Mouse (Mus musculus) bone marrow, adult 2 months (tissue): ENCODE results near the gene Ccdc105. TPM values are rescaled to one million over a fixed set of nuclear protein-coding genes. Genes with fewer than 3 reads are reported as not detected.

Source experiments
- H3K27ac ChIP-seq: fragments of 200-500 bp; 2 replicates; pipeline ENCODE4 v1.5.1; 2012; ENCODE audit warnings: low read depth, mild to moderate bottlenecking, control low read depth, inconsistent platforms, low read length; ENCODE audit not compliant: control insufficient read depth, poor library complexity, insufficient read depth
- H3K4me1 ChIP-seq: fragments of 200-500 bp; 2 replicates; pipeline ENCODE4 v1.6.1; 2011; ENCODE audit warnings: low read length; ENCODE audit not compliant: control insufficient read depth, insufficient read depth
- H3K4me3 ChIP-seq: fragments of 200-500 bp; replicated peaks from 2 replicates; pipeline ENCODE3; 2011; ENCODE audit warnings: mild to moderate bottlenecking, low read depth, low read length, control low read depth; ENCODE audit not compliant: control insufficient read depth
- CTCF ChIP-seq: fragments of 200-500 bp; IDR thresholded peaks from 2 replicates; pipeline ENCODE4 v1.5.1; 2011; ENCODE audit warnings: low read length, control low read depth; ENCODE audit not compliant: control insufficient read depth, insufficient read depth
- POLR2A ChIP-seq: fragments of 200-500 bp; IDR thresholded peaks from 2 replicates; pipeline ENCODE4 v1.6.1; 2011; ENCODE audit warnings: low read depth, mild to moderate bottlenecking, control low read depth, low read length, borderline replicate concordance; ENCODE audit not compliant: control insufficient read depth
- WGBS: fragments of 180-500 bp; shearing (Covaris S2); methylation state at CpG from one replicate; pipeline ENCODE4 v1.1.7; 2018; 5-methylcytosine and 5-hydroxymethylcytosine counted together
- polyA plus RNA-seq: library from polyadenylated mRNA; stranded (reverse); fragments of >200 nt; gene quantifications from 2 replicates; pipeline ENCODE4 v1.2.4, GENCODE M21; 2011; ENCODE audit warnings: low replicate concordance; ENCODE audit not compliant: missing spikeins, insufficient read depth, insufficient read length

Ccdc105 gene
- not detected in 2 replicates for polyA plus RNA-seq

DNA sequence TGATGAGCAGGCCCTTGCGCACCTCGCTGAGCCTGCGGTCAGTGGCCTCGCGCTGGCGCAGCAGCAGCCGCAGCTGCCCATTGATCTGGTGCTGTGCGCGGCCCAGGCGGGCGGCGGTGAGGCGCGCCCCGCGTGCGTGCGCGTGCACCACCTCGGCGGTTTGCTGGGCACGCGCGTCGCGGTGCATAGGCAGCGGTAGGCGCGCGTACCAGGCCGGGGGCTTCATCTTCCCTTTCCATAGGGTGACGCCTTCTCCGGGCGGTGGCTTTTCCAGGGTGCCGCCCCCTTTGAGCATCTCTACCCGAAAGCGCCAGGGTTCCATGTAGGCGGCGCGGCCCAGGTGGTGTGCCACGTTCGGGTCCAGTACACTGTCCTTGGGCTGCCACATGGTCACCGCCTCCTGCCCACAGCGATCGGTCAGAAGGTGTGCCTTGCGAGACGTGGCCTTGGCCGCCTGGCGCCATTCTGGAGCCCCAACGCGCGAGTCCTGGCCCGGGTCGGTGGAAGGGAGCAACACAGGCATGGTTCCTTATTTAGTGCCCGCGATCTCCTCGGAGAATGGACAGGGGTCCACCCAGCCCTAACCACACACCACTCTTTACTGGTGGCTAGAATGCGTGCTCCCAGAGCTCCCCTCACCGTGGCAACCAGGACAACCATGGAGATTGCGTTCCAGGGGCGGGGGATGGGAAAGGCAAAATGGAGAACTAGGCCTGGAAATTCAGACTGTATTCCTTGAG is at the start of gene Ccdc105:
Ccdc105 (minus strand) TSS at position 614 of the 740 bp plus-strand sequence.
- Histone ChIP-seq H3K27ac (no peak within 1 kb of the TSS; the same call in 1 of the 2 replicates), H3K4me3 (no peak within 1 kb of the TSS), H3K4me1 (no peaks in the 10 kb centered on the region; the same call in 1 of the 2 replicates)
- TF ChIP-seq POLR2A = no peak
- TF ChIP-seq CTCF = no peak
- WGBS = 3% methylated on average over 61 of the region's 61 CpGs

DNA sequence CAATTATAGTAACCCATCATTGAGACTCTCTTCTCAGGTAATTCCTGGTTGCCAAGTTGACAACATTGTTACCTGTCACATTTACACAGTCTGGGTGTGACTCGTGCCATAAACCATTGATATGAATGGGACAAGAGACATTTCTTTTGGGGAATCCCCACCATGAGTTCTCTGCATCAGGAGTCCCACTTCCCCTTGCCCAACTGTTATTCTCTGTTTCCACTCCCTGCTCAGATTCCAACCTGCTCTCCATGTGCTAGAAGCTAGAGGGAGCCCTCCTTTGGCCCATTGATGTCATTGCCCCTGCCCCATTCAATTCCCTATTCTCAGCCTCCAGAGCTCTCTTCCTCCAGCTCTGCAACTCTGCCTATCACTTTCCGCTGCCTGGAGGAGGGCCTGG is 48.6 kb upstream of the Ccdc105 start:
- no peak overlapping the region for H3K4me3 ChIP-seq
- no peak overlapping the region for H3K27ac ChIP-seq
- no peak for TF ChIP-seq POLR2A
- no peak for TF ChIP-seq CTCF
- 82% methylated on average over 2 of the region's 2 CpGs for WGBS
- no peaks in the 10 kb centered on the region for H3K4me1 ChIP-seq

DNA sequence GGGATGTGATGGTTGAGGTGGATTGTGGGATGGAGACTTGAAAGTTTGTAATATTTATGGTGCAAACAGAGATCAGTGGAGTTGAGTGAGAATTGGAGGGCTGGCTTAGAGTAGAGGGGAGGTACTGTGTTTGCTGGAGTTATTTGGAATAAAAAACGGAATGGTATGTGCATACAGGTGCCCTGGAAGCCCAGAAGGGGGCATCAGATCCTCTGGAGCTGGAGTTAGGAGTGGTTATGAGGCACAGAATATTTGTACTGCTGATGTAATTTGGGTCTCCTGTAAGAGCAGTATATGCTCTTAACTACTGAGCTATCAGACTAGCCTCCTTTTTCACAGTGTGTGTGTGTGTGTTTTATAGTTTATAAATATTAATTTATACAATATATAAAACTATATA is 37.7 kb upstream of the Ccdc105 start:
- WGBS = 33% methylated on average over 1 of the region's 1 CpGs
- no peak overlapping the region for H3K4me3 ChIP-seq
- no peak for TF ChIP-seq POLR2A
- TF ChIP-seq CTCF = no peak
- no peak overlapping the region for H3K27ac ChIP-seq
- no peaks in the 10 kb centered on the region for H3K4me1 ChIP-seq

DNA sequence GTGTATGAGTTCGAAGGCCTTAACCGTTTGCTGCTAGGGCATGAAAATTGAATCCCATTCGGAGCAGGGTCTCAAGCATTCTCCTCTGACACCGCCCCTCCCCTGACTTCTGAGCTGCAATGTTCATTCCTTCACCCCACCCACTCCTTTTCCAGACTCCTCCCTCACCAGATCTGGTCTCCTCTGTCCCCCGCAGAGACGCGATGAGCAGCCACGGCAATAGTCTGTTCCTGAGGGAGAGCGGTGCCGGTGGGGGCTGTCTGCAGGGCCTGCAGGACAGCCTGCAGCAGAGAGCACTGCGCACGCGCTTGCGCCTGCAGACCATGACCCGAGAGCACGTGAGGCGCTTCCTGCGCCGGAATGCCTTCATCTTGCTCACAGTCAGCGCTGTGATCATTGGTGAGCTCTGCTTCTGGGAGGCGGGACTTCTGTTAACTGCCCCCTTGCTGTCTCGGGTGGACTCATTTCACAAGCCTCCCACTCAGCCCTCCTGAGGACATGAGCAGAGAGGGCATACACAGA is 34.8 kb upstream of the Ccdc105 start:
- TF ChIP-seq POLR2A = no peak
- no peak for TF ChIP-seq CTCF
- H3K4me1 ChIP-seq = no peaks in the 10 kb centered on the region; the same call in 1 of the 2 replicates
- 21% methylated on average over 22 of the region's 22 CpGs for WGBS
- H3K4me3 ChIP-seq = no peak overlapping the region
- H3K27ac ChIP-seq = no peak overlapping the region

DNA sequence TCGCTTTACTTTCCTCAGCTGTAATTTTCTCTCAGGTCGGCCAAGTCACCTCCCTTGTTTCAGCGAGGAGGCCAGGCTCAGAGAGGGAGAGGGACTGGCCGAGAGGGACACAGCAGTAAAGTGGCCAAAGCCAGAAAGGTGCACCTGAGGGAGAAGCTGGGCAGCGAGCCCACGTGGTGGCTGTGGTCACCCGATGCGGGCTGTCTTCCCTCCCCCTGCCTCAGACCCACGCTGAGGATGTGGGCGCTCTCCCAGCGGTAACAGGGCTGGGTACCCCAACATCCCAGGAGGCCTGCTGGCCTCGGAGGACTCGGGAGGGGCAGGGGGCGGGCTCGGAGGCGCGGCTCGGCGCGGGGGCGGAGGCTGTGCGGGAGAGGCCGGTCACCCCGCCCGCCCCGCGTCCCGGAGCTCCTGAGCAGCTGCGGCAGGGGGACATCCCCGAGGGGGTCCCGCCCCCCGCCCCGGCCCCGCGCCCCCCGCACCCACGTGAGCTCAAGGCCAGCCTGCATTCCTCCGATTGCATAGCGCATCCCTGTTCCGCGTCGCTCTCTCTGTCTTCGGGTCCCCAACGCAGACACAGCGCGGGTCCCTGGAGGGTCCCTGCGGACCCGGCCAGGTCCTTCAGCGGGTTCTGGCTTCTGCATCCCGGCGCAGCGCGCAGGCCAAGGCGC is 27.3 kb upstream of the Ccdc105 start, which contains the start of gene Slc1a6:
Slc1a6 (plus strand) TSS at position 516 of the 671 bp plus-strand sequence.
- TF ChIP-seq POLR2A = no peak
- TF ChIP-seq CTCF = no peak

DNA sequence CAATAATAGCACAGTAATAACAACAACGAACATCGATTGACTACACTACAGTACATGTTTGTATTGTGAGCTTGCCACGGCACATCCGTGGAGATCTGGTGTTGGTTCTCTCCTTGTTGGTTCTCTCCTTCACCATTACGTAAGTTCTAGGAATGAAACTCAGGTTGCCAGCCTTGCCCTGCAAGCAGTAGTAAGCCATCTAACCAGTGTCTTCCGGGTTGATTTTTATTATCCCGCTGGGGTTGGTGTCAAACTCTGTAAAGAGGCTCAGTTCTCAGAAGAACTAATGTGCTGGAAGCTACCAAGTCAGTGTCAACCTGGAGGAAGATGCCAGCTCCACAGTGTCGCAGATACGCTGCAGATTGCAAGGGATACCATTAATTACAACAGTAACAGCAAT is 26.7 kb upstream of the Ccdc105 start:
- WGBS = 46% methylated on average over 9 of the region's 9 CpGs
- Histone ChIP-seq H3K4me3 (no peak overlapping the region), H3K27ac (no peak overlapping the region), H3K4me1 (no peaks in the 10 kb centered on the region; the same call in 1 of the 2 replicates)
- TF ChIP-seq POLR2A = no peak
- TF ChIP-seq CTCF = no peak

More for the DNA sequence above, 27.3 kb upstream of the Ccdc105 start, which contains the start of gene Slc1a6:
- H3K27ac ChIP-seq = no peak within 1 kb of the TSS
- 3% methylated on average over 49 of the region's 54 CpGs for WGBS
- no peaks in the 10 kb centered on the region; the same call in 1 of the 2 replicates for H3K4me1 ChIP-seq
- peak within 1 kb of the TSS; percentile 13 for H3K4me3 ChIP-seq

DNA sequence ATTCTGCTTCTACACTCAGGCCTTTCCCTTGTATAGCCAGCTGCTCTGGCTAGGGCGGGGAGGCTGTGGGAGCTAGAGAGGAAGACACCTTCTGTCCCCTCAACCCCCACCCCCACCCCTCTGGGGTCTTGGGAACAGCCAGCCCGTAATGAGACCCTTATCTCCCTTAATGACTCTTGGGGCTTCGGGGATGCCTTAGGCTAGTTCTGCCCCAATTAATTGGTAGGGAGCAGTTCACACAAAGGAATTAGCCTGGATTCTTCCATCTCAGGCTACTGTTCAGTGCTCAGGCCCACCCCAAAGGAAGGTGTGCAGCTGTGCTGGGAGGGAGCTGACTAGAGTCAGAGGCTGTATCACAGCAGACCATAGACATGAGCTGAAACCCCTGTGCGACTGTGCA is 23.0 kb upstream of the Ccdc105 start:
- TF ChIP-seq POLR2A (no peak), CTCF (no peak)
- no peak overlapping the region for H3K27ac ChIP-seq
- no peaks in the 10 kb centered on the region for H3K4me1 ChIP-seq
- WGBS = 76% methylated on average over 4 of the region's 4 CpGs
- H3K4me3 ChIP-seq = no peak overlapping the region

DNA sequence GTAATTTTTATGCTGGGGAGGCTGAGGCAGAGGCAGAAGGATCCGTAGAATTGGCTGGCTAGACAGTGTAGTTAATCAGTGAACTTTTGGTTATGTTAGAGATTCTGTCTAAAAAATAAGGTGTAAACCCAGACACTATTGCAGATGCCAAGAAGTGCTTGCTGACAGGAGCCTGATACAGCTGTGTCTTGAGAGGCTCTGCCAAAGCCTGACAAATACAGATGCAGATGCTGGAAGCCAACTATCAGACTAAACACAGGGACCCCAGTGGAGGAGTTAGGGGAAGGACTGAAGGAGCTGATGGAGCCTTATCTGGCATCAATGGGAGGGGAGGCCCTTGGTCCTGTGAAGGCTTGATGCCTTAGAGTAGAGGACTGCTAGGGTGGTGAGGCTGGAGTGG is 12.7 kb upstream of the Ccdc105 start:
- H3K27ac ChIP-seq = no peak overlapping the region
- no peak for TF ChIP-seq POLR2A
- no peak for TF ChIP-seq CTCF
- 74% methylated on average over 1 of the region's 1 CpGs for WGBS
- H3K4me3 ChIP-seq = no peak overlapping the region
- no peaks in the 10 kb centered on the region for H3K4me1 ChIP-seq
